Mouse (Mus musculus): ENCODE results near the gene Vrk3.

Vrk3 gene

DNA sequence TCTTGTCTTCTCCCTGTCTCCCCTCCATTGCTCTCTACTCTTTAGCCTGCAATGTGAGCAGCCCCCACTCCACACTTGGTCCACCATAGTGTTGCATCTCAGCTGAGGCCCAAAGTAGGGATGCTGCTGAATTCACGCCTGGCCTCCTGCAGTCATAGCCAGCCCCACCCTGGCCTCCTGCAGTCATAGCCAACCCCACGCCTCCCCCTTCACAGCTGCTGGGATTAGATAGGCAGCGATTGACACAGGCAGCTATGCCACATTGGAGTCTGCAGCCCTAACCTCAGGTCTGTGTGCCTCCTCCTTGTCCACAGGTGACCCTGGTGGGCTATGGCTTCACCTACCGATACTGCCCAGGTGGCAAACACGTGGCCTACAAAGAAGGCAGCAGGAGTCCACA lies 19.9 kb downstream of the Vrk3 start:
- no peak for DNase-seq

DNA sequence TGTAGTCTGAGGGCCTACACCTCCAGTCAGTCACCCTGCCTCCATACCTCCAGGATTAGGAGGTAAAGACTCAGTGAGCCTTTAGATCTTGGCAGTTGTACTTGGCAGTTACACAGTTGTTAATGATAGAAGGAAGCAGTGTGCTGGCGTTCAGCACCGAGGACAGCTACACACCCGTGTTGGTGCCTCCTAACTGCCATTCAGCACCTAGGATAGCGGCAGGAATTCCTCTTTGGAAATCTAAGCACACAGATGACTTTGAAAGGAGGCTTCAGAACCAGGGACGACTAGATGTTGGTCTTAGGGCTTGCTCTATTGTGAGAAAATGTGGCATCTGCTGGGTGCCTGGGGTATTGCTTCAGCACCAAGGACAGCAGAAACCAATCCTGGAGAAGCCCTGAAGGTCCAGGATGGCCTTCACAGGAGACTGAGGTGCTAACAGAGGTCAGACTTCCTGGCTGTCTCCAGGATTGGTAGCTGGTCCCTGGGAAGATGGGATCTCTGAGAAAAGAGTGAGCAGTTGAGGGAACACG lies 21.9 kb downstream of the Vrk3 start:
- no peak for DNase-seq

DNA sequence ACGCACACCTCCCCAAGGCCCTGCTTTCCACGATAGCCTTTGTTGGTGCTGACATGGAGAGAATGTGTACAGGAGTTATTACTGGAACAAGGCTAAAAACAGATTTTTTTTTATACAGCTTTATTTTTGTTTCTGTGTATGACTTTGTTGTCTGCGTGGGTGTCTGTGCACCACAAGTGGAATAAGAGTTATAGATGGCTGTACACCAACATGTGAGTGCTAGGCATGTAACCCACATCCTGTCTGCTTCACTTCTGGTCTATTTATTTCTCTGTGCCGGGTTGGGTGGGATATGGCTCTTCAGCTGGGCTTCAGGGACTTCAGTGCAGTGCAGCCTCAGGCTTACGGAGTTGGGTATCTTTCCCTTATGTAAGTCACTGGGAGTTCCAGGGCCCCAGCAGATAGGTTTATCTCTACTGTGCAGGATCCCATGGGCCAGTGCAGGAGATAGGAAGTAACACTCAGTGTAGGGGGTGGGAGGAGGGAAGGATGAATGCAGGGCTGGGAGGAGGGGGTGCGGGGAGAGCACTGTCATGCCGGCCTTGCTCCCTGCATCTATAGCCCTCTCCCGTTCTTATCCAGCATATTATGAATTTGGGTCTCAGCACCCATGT lies 24.5 kb downstream of the Vrk3 start:
- DNase-seq = no peak

DNA sequence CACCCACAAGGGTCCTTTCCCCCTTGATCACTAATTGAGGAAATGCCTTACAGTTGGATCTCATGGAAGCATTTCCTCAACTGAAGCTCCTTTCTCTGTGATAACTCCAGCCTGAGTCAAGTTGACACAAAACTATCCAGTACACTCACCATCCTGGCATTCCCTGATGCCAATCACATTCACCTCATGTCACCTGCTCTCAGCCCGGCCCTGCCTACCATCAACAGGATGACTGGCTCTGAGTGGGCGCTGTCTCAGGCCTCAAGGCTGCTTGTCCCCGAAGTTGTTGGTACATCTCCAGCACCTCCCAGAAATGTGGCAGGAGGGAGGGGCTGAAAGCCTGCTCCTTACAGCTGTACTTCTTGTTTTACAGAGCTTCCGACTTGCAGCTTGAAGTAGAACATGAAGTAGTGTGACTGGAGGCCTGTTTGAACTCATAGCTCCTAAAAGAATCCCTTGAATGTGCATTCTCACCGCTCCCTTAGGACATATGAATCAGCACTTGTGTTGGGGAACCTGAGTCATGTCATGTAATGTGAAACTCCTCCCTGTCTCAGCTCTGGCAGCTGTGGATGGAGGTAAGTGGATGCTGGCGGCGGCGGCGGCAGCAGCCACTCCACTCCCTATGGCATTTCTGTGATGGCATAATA lies 28.8 kb downstream of the Vrk3 start:
- DNase-seq = no peak

DNA sequence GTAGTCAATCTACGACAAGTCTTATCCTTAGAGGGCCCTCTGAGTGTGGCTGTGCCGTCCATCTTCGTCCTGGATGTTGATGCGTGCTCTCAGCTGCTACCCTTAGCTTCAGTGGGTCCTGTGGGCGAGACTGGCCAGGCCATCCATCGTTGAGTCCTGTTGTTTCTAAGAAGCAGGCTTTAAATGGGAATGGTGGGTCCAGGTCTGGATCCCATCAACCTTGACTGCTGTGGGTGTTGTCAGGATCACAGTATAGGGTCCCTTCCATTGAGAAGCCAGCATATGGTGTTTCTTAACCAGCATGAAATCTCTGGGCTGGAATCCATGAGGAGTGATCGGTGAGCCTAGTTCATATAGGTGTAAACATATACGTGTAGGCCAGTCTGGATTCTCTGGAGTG lies 31.9 kb downstream of the Vrk3 start:
- no peak for DNase-seq

DNA sequence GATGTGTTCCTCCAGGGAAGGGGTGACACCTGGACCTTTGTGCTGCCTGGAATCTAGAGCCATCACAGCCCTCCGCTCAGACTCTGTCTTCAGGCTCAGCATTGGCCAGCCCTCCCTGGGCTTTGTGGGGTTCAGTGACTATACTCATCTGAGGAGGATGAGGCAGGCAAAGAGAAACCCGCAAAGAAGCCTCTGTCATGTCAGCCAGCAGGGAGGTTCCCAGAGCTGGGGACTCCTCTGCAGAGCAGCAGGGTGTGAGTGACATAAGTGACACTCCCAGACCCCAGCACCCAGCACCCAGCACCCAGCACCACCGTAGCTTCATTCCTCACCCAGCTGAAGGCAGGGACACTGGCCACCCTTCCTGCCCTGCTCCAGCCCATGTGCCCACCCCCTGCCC lies 41.3 kb downstream of the Vrk3 start:
- no peak for DNase-seq

DNA sequence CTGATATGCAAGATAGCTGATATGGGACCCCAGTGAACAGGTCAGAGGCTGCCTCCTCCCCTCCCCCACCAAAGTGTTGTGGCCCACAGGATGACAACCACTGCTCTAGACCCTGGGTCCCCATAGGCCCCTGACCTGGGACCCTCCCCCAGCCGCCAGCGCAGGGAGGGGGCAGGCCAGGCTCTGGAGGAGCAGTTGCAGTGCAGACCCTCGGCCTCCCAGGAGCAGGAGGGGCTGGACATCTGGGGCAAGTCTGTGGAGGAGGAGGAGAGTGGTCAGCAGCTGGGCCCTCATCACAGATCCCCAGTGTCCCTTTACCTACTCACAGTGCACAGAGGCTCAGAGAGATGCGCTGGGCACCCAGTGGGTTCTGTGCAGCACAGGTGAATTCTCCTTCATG lies 41.9 kb downstream of the Vrk3 start:
- DNase-seq = no peak

DNA sequence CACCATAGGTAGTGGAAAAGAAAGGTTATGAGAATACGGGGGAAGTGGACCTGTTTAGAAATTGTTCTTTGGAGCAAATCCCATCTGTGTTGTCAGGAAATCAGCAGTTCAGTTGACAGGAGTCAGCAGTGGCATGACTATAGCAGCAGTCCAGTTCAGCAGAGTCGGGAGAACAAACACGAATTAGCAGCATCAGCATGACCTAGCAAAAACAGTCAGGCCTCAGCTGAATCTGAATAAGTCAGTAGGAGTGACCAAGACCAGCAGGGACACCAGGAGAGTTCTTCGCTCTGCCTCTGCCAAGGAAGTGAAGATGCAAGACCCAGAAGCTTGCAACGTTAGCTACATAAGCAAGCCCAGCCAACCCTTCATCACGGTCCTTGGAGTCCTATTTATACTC lies 44.6 kb downstream of the Vrk3 start:
- DNase-seq = no peak

DNA sequence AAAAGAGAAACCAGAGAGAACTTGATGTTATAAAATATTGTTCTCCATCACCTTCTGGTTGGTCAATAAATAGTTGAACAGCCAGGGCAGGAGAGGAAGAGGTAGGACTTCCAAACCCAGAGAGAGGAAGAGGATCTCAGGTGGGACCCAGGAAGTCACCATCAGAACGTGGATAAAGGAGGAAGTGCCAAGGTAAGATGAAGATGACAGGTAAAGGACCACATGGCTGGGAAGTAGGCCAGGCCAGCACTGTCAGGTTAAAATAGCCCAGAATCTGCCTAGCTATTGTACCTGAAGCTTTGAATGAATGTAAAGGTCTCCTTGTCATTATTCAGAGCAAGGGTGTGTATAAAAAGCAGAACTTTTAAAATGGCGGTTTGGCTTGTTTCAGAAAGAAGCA lies 60.7 kb downstream of the Vrk3 start:
- DNase-seq = no peak

DNA sequence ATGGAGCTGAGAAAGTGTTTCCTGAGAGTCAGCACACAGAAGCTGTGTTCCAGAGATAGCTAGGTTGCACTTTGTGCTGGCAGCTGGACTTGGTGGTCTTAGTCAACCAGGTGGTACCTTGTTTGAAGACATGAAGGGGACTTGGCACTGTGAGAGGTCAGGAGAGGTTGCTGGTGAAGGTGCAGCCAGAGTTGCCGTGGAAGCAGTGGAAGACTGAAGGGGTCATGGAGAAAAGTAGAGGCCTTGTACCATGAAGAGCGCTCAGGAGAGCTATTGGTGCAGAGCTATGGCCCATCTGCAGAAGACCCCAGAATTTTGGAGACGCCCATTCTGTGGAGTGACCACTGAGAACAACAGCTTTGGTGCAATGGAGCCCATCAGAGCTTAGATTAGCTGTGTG lies 61.3 kb downstream of the Vrk3 start:
- no peak for DNase-seq

DNA sequence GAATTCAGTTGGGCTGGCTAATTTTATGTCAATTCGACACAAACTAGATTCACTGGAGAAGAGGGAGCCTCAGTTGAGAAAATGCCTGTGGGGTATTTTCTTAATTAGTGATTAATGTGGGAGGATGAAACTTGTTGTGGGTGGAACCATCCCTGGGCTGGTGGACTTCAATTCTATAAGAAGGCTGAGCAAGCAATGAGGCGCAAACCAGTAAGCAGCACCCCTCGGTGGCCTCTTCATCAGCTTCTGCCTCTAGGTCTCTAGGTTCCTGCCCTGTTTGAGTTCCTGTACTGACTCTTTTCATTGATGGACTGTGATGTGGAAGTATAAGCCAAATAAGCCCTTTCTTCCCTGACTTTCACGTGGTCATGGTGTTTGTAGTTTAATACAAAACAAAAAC lies 62.2 kb downstream of the Vrk3 start:
- no peak for DNase-seq

DNA sequence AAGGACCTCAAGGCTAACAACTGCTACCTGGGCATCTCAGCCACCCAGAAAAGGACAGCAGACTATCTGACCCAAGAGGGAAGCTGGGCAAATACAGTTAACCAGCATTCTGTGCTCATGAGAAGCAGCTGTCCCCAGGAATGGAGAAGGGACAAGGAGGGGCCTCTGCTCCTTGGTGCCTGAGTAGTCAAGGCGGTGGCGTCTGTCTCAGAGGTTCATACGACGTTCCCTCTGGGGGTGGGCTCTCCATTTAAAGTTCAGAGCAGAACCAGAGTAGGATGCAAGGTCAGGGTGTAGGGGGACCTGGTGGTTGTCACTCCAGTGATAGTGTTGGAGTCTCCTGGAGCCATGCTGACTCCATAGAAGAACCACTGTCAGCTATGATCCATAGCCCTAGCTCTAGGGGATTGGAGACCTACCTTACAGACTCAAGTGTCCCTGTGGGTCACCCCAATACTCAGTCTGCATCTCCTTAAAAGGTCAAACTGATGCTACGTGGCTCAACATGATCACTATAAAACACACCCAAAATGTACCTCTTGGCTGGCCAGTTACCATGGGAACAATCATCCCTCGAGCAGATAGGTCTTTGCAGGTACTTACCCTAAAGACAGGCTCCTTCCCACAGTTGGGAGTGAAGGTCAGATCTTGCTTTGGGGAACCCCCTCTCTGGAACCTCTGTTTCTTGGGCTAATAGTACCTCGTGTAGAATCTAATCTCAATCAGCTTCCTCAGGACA lies 62.8 kb downstream of the Vrk3 start:
- no peak for DNase-seq

DNA sequence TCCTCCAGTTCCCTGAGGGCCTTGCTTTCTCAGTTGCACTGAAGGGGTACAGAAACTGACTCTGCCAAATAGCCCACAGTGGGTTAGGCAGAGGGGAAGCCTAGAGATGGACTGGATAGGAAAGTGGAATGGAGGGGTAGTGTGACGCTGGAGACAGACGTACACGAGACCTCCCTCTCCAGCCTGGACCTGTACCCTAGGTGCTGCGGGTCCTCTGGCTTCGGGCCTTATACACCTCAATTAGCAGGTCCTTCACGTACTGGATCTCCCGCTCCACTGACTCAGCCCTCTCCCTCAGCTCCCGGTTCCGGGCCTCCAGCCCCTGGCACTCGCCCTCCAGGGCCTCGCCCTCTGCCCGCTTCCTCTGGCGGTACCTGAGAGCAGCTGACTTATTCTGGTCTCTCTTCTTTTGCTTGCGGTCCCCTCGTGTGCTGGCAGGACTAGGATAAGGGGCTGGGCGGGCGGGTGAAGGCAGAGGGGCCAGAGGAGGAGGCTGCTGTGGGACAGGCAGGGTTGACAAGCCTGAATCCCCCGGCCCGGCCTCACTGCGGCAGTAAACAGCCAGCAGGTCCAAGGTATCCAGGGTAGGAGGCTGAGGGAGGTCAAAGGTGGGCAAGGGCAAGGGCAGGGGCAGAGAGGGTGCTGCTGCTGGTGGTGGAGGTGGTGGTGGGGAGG lies 64.6 kb downstream of the Vrk3 start:
- DNase-seq = no peak

DNA sequence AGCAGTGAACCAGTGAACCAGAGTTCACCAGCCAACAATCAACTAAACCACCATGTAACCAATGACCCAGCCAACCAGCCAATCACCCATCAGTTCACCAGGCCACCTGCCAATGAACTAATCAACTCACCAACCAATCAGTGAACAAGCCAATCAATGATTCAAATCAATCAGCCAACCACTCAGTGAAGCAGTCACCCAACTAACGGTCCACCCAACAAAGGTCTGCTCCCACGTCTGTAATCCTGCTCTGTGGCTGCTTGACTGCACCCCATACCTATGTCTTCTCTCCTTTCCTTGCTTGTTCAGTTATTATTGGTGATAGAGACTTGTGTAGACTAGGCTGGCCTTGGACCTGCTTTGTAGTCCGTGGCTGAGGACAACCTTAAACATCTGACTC lies 65.8 kb downstream of the Vrk3 start:
- DNase-seq = no peak

DNA sequence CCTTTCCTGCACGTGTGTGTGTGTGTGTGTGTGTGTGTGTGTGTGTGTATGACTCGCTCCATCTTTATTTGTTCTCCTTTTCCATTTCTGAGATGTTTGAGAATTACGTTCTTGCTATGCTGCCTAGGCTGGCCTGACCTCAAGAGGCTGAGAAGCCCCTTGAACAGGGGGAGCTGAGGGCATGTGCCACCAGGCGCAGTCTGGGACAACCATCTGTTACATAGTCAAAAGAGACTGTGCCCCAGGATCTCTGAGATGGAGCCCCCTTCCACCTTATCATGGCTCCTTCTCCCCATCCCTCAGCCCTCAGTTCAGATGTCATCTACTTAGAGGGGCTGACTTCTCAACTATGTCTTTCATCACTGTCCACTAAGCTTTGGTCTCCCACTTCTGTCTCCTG lies 66.2 kb downstream of the Vrk3 start:
- DNase-seq = no peak

DNA sequence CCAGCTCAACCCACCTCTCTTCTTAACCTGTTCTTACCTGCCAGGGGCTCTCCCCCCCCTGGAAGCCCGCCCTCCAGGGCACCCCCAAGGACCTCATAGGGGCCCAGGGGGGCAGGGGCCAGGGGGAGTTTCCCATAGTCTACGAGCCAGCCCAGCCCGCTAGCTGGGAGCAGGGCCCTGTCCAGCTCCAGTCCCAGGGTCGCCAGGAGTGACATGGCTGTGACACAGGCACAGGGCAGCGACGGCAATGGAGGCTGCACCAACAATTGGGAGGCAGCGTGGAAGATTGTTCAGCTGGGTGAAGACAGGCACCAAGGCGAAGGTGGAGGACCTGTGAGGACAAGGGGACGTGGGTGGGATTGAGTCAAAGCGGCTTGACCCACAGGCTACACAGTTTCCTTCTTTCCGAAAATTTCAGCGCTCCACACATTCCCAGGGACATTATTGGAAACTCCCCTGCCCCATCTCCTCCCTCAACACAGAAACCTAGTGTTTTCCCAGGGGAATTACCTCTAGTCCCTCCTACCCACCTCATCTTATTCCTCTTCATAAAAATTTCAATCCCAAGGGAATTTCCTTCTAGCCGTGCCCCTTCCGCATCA lies 66.8 kb downstream of the Vrk3 start:
- peak; percentile 72 for DNase-seq

DNA sequence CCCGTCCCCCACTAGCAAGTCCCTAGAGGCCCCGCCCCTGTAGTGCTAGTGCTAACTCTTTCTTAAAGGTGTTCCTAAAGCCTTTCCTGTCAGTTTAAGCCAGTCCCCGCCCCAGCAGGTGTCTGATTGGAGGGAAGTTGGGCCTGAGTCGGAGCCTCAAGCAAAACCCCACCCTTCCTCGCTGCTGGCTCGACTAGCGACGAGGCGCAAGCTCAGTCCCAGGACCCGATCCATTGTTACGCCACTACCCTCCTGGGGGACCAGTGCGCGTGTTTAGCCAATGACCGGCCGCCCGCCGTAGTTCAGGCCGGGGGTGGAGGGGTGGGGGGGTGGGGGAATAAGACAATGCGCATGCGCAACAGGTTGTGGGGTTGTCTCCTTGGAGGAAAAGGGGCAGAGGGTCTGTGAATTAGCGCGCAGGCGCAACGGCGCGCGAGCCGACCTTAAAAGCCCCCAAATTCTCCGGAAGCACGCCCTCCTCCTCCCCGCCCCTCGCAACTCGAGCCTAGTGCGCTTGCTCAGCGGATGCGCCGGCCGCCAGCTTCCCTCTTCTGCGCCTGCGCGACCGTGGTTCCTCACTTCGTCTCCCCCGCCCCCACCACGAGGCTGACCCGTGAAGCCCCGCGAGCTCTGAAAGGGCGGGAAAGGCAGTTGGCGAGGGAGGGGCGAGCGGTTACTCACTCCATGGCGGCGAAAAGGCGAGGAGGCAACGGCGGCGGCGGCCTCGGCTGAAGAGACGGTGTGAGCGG lies 67.7 kb downstream of the Vrk3 start, which contains the start of the genes Nup62 and Il4i1:
Gene Nup62 (plus strand): TSS at position 368 of the 749 bp plus-strand sequence.
Gene Il4i1 (plus strand): TSS at position 667 of the 749 bp plus-strand sequence.
- peak; percentile 98 for DNase-seq

DNA sequence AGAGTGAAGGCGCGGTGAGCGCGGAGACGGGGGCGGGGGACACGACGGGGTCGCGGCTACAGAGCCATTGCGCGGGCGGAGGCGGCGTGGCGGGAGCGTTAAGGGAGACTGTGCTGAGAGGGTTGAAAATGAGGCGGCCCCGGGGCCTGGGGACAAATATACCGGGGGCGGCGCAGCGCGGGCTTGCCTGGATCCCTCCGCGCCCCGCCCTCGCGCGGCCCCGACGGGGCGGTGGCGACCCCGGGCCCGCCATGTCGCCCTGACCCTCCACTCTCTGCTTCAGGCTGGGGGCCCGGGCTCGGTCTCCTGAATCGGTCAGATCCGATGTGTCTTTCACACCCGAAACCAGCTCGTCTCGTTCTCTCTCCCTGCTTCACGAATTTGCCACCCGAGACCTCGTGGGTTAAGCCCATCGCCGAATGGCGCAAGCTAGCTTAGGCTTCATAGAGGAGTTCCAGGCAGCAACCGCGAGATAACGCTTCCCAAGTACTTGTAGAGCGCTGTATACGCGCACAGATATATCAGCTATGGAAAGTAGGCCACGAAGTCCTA lies 68.3 kb downstream of the Vrk3 start, which contains the start of gene Atf5:
Gene Atf5 (minus strand): TSS at position 189 of the 552 bp plus-strand sequence.
- no peak for DNase-seq

DNA sequence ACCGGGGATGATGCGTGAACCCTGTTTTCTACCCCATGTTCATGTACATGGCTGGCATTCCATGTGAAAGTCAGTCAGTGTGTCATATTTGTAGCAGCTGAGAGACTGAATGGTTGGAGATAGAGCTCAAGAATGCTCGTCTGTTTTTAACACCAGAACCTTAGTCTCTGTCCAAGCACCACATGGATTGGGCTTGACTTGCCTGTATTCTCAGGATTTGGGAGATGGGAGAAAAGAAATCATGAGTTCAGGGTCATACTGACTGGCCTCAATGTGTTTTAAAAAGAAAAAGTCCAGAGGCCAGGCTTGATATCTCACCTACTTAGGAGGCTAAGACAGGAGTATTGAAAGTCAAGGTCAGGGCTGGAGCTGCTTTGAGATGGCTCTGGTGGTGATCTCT lies 69.2 kb downstream of the Vrk3 start:
- peak; percentile 9 for DNase-seq

DNA sequence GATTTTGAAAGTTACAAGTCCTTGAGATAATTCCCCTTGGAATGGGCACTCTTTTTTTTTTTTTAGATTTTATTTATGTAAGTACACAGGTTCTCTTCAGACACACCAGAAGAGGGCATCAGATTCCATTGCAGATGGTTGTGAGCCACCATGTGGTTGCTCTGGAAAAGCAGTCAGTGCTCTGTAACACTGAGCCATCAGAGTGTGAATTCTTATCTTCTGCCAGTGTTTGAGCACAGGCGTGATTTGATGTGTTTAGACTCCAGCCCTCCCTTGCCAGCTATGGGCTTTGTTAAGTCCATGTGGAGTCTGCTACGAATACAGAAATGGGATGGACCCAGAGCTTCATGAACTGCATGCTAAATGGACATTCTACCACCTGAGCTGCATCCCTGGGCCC lies 70.0 kb downstream of the Vrk3 start:
- peak; percentile 18 for DNase-seq

DNA sequence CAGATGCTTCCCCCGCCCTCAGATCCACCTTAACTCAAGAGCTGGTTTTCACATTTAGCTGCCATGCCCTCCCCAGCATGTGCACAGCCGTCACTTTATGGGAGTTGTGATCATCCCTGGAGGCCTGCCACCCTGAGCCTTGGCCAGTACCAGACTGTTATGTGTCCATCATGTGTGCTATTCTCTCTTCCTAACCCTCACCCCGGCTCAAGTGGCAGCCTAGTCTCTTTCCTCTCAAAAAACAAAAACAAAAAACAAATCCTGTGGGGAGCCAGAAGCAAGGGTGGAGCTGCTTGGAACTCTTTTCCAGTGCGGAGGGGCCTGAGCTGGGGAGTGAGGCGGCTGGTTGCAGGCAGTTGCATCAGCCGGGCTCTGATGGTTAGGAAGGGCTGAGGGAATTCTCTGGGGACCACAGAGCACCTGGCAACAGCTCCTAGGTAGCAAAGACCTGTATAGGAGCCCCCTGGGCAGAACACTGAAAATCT lies 70.6 kb downstream of the Vrk3 start:
- peak; percentile 45 for DNase-seq

DNA sequence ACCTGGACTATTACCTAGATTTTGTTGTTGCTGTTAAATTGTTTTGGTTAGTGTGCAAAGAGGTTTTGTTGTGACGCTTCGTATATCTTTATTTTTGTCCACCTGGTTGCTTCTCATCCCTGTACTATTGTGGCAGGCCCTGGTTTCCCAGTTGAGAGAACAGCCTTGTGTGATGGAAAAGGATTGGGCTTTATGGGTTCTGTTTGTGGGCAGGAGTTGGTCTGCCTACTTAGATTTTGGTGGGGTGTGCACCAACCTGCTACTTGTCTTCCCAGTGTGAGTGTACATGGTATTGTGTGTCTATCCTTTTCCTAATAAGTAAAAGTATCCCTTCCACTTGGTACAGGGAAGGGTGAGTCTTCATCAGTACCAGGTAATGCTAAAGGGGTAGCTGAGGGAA lies 71.2 kb downstream of the Vrk3 start:
- no peak for DNase-seq

All from cerebellum, adult 11-12 months (tissue).